Mouse (Mus musculus) lung, postnatal 0 days (tissue): ENCODE data around the gene Nptx1. TPM values are rescaled to one million over a fixed set of nuclear protein-coding genes. Genes with fewer than 3 reads are reported as not detected.

ENCODE experiments used
- ATAC-seq: fragments of 200-750 bp; cut with Nextera tagmentation; 2 replicates; pipeline ENCODE4 v1.8.0; 2017; ENCODE audit warnings: moderate library complexity
- DNase-seq: peaks from one replicate; pipeline ENCODE4 v3.0.0-alpha.2; 2016; ENCODE audit warnings: low spot score
- H3K27ac ChIP-seq: fragments of 300-500 bp; sonication (generic); 2 replicates; pipeline ENCODE4 v1.5.1; 2014; ENCODE audit warnings: antibody characterized with exemption, mild to moderate bottlenecking, low read length, mixed read lengths
- H3K27me3 ChIP-seq: fragments of 300-500 bp; sonication (generic); replicated peaks from 2 replicates; pipeline ENCODE4 v1.6.1; 2014; ENCODE audit warnings: low read length, mixed read lengths; ENCODE audit not compliant: insufficient read depth
- H3K36me3 ChIP-seq: fragments of 300-500 bp; sonication (generic); 2 replicates; pipeline ENCODE4 v1.6.1; 2014; ENCODE audit warnings: low read length, mixed read lengths; ENCODE audit not compliant: insufficient read depth
- H3K4me1 ChIP-seq: fragments of 300-500 bp; sonication (generic); 2 replicates; pipeline ENCODE4 v1.6.1; 2014; ENCODE audit warnings: antibody characterized with exemption, low read depth, low read length, mixed read lengths; ENCODE audit not compliant: insufficient read depth
- H3K4me2 ChIP-seq: fragments of 300-500 bp; sonication (generic); replicated peaks from 2 replicates; pipeline ENCODE4 v1.6.1; 2014; ENCODE audit warnings: low read depth, mild to moderate bottlenecking, low read length, moderate library complexity, mixed read lengths
- H3K4me3 ChIP-seq: fragments of 300-500 bp; sonication (generic); 2 replicates; pipeline ENCODE4 v1.5.1; 2014; ENCODE audit warnings: low read depth, low read length
- H3K9ac ChIP-seq: fragments of 300-500 bp; sonication (generic); replicated peaks from 2 replicates; pipeline ENCODE4 v1.6.1; 2014; ENCODE audit warnings: low read depth, mild to moderate bottlenecking
- H3K9me3 ChIP-seq: fragments of 300-500 bp; sonication (generic); 2 replicates; pipeline ENCODE4 v1.6.1; 2016; ENCODE audit warnings: low read length, mixed read lengths
- CTCF ChIP-seq: IDR thresholded peaks from 2 replicates; pipeline ENCODE4 v1.5.1; 2016; ENCODE audit warnings: antibody characterized with exemption, mild to moderate bottlenecking
- EP300 ChIP-seq: IDR thresholded peaks from 2 replicates; pipeline ENCODE4 v1.6.1; 2016; ENCODE audit warnings: antibody characterized with exemption, mild to moderate bottlenecking, control low read depth
- WGBS: fragments of 180-500 bp; shearing (Covaris S2); extraction: QIAGEN DNeasy Blood & Tissue Kit; methylation state at CpG from one replicate; pipeline ENCODE4 v1.1.7; 2014; 5-methylcytosine and 5-hydroxymethylcytosine counted together
- polyA plus RNA-seq: library from polyadenylated mRNA; unstranded; fragments of >200 nt; fragmentation: Nextera tagmentation; extraction: Ambion mirVana; gene quantifications from 2 replicates; pipeline ENCODE4 v1.2.1, GENCODE M21; 2015

The Nptx1 gene
- polyA plus RNA-seq, 1 experiment from 2014 or later = 1.7 TPM

- Histone ChIP-seq H3K27me3 (0 out of 2 replicates have a peak, but pooled peaks cover 4% of the 10 kb centered on the region), H3K36me3 (no peaks in the 10 kb centered on the region), H3K4me3 (no peak overlapping the region), H3K4me2 (no peak overlapping the region), H3K9me3 (no peaks in the 10 kb centered on the region), H3K4me1 (no peaks in the 10 kb centered on the region), H3K9ac (no peak overlapping the region), H3K27ac (no peak overlapping the region)
- TF ChIP-seq EP300 (no peak), CTCF (no peak)
- ATAC-seq = no peak
- 78% methylated on average over 16 of the region's 16 CpGs for WGBS
- no peak for DNase-seq
These were observed 31.5 kb downstream of the Nptx1 start for GRCm38 (mm10) chr11:119515823-119516676.

- ATAC-seq = no peak
- no peak overlapping the region for H3K27ac ChIP-seq
- no peak for DNase-seq
These were observed 32.5 kb downstream of the Nptx1 start for GRCm38 (mm10) chr11:119514967-119515636.

GRCm38 (mm10) chr11:119514108-119514860 lies 33.3 kb downstream of the Nptx1 start:
- TF ChIP-seq CTCF = no peak
- no peak for TF ChIP-seq EP300
- H3K27me3 ChIP-seq = 0 out of 2 replicates have a peak, but pooled peaks cover 4% of the 10 kb centered on the region
- H3K9ac ChIP-seq = no peak overlapping the region
- DNase-seq (no peak), ATAC-seq (no peak)
- H3K4me2 ChIP-seq = no peak overlapping the region
- WGBS = 48% methylated on average over 16 of the region's 16 CpGs
- H3K36me3 ChIP-seq = no peaks in the 10 kb centered on the region
- no peaks in the 10 kb centered on the region for H3K9me3 ChIP-seq
- no peak overlapping the region for H3K27ac ChIP-seq
- H3K4me1 ChIP-seq = no peaks in the 10 kb centered on the region
- no peak overlapping the region for H3K4me3 ChIP-seq

More at GRCm38 (mm10) chr11:119514967-119515636, 32.5 kb downstream of the Nptx1 start:
- Histone ChIP-seq H3K4me1 (no peaks in the 10 kb centered on the region), H3K4me3 (no peak overlapping the region), H3K4me2 (no peak overlapping the region), H3K9me3 (no peaks in the 10 kb centered on the region), H3K36me3 (no peaks in the 10 kb centered on the region), H3K9ac (no peak overlapping the region), H3K27me3 (0 out of 2 replicates have a peak, but pooled peaks cover 4% of the 10 kb centered on the region)
- no peak for TF ChIP-seq EP300
- TF ChIP-seq CTCF = peak; percentile 45
- 5% methylated on average over 21 of the region's 21 CpGs for WGBS

- H3K27me3 ChIP-seq = 0 out of 2 replicates have a peak, but pooled peaks cover 4% of the 10 kb centered on the region
- H3K27ac ChIP-seq = no peak overlapping the region
- H3K36me3 ChIP-seq = peaks cover 6% of the 10 kb centered on the region; the same call in 1 of the 2 replicates
- WGBS = 26% methylated on average over 9 of the region's 9 CpGs
- H3K4me1 ChIP-seq = no peaks in the 10 kb centered on the region
- no peak for TF ChIP-seq CTCF
- no peak for TF ChIP-seq EP300
- H3K9me3 ChIP-seq = no peaks in the 10 kb centered on the region
- no peak overlapping the region for H3K4me2 ChIP-seq
- H3K9ac ChIP-seq = no peak overlapping the region
- H3K4me3 ChIP-seq = no peak overlapping the region
- no peak for ATAC-seq
- no peak for DNase-seq
These were observed 34.4 kb downstream of the Nptx1 start for GRCm38 (mm10) chr11:119513038-119513659.

- Histone ChIP-seq H3K27me3 (no peaks in the 10 kb centered on the region), H3K4me3 (no peak overlapping the region), H3K9me3 (no peaks in the 10 kb centered on the region), H3K36me3 (peaks cover 19% of the 10 kb centered on the region), H3K9ac (no peak overlapping the region), H3K4me1 (no peaks in the 10 kb centered on the region), H3K4me2 (no peak overlapping the region), H3K27ac (no peak overlapping the region)
- ATAC-seq (no peak), DNase-seq (no peak)
- no peak for TF ChIP-seq CTCF
- TF ChIP-seq EP300 = no peak
- WGBS = 71% methylated on average over 5 of the region's 5 CpGs
These were observed 38.3 kb downstream of the Nptx1 start for GRCm38 (mm10) chr11:119509165-119509776.
